Mouse (Mus musculus) kidney, embryonic 15.5 days (tissue): ENCODE data around the gene Klhl31. TPM values are rescaled to one million over a fixed set of nuclear protein-coding genes. Genes with fewer than 3 reads are reported as not detected.

Experiments used
- ATAC-seq: fragments of 200-750 bp; cut with Nextera tagmentation; replicated peaks from 2 replicates; pipeline ENCODE4 v1.8.0; 2017; ENCODE audit warnings: moderate TSS enrichment; ENCODE audit not compliant: low FRiP score
- H3K27ac ChIP-seq: fragments of 300-500 bp; sonication (generic); 2 replicates; pipeline ENCODE4 v1.5.1; 2015; ENCODE audit warnings: mild to moderate bottlenecking, inconsistent platforms
- H3K27me3 ChIP-seq: fragments of 300-500 bp; sonication (generic); 2 replicates; pipeline ENCODE4 v1.6.1; 2015; ENCODE audit warnings: inconsistent platforms
- H3K36me3 ChIP-seq: fragments of 300-500 bp; sonication (generic); 2 replicates; pipeline ENCODE4 v1.6.1; 2015; ENCODE audit warnings: inconsistent platforms
- H3K4me1 ChIP-seq: fragments of 300-500 bp; sonication (generic); 2 replicates; pipeline ENCODE4 v1.6.1; 2015; ENCODE audit warnings: inconsistent platforms
- H3K4me2 ChIP-seq: fragments of 300-500 bp; sonication (generic); 2 replicates; pipeline ENCODE4 v1.6.1; 2015; ENCODE audit warnings: moderate library complexity, mild to moderate bottlenecking, inconsistent platforms
- H3K4me3 ChIP-seq: fragments of 300-500 bp; sonication (generic); replicated peaks from 2 replicates; pipeline ENCODE4 v1.5.1; 2015; ENCODE audit warnings: mild to moderate bottlenecking, inconsistent platforms
- H3K9ac ChIP-seq: fragments of 300-500 bp; sonication (generic); 2 replicates; pipeline ENCODE4 v1.6.1; 2015; ENCODE audit warnings: mild to moderate bottlenecking, inconsistent platforms
- H3K9me3 ChIP-seq: fragments of 300-500 bp; sonication (generic); replicated peaks from 2 replicates; pipeline ENCODE4 v1.6.1; 2016; ENCODE audit warnings: inconsistent platforms
- WGBS: fragments of 180-500 bp; shearing (Covaris S2); methylation state at CpG from one replicate; pipeline ENCODE4 v1.1.7; 2015; ENCODE audit warnings: mixed read lengths; 5-methylcytosine and 5-hydroxymethylcytosine counted together
- polyA plus RNA-seq: library from polyadenylated mRNA; unstranded; fragments of >200 nt; fragmentation: Nextera tagmentation; extraction: Ambion mirVana; gene quantifications from 2 replicates; pipeline ENCODE4 v1.2.1, GENCODE M21; 2015

The Klhl31 gene
- polyA plus RNA-seq, 1 experiment from 2014 or later, result 1.3 TPM

DNA sequence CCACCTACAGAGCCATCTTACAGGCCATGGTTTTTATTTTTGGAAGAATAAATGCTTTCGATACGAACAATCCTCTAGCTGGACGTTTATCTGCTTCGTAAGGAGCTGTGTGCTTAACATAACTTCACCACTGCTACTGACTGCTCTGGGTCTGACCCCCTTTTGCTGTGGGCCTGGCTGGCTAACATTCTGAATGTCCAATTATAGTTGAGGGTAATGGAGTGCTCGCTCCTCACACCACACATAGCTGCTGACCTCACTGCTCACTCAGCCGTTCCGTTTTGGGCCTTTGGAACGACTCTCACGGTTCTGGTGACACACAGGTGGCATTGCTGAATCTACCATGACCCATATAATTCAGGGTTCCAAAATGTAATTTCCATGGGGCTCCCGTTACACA lies 7.6 kb upstream of the Klhl31 start:
- H3K27ac ChIP-seq, result no peak overlapping the region
- no peak overlapping the region for H3K4me3 ChIP-seq
- H3K27me3 ChIP-seq, result no peaks in the 10 kb centered on the region
- no peaks in the 10 kb centered on the region for H3K4me1 ChIP-seq
- H3K9me3 ChIP-seq, result no peaks in the 10 kb centered on the region
- 64% methylated on average over 10 of the region's 10 CpGs for WGBS
- ATAC-seq, result no peak
- no peaks in the 10 kb centered on the region for H3K36me3 ChIP-seq
- no peak overlapping the region for H3K9ac ChIP-seq
- H3K4me2 ChIP-seq, result no peak overlapping the region

DNA sequence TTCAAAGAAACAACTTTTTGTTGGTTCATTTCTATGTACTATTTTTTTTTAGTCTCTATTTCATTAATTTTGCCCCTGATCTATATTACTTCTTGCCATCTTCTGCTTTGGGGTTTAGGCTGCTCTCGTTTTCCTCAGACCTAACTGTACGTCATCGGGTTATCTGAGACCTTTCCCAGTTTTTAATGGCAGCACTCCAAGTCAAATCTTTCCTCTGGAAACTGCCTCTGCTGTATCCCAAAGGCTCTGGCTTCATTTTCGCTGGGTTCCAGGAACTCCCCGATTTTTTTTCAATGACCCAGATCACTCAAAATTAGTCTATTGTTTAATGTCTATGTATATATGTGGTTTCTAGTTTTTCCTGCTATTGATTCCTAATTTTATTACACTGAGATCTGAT lies 6.6 kb upstream of the Klhl31 start:
- no peak overlapping the region for H3K4me3 ChIP-seq
- no peaks in the 10 kb centered on the region for H3K4me1 ChIP-seq
- no peaks in the 10 kb centered on the region for H3K27me3 ChIP-seq
- no peak for ATAC-seq
- H3K4me2 ChIP-seq, result no peak overlapping the region
- no peaks in the 10 kb centered on the region for H3K9me3 ChIP-seq
- no peaks in the 10 kb centered on the region for H3K36me3 ChIP-seq
- no peak overlapping the region for H3K27ac ChIP-seq
- WGBS, result 50% methylated on average over 5 of the region's 5 CpGs
- H3K9ac ChIP-seq, result no peak overlapping the region

DNA sequence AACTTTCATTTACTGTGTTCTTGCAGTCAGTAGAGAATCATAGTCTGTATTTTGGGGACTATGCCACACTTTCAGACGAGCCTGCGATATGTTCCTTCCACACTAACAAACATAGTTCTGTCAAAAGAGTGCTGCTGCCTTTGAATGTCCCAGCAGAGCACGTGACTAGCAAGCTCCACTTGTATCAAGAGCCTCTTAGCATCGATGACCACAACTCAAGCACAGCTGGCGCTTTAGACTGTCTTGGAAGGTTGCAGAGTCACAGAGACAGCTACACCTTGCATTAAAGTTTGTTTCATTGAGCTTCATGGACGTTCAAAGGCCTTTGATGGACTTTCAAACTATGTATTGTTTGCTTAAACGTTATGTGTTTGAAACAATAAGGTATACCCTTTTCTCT lies 5.5 kb upstream of the Klhl31 start:
- no peaks in the 10 kb centered on the region for H3K36me3 ChIP-seq
- H3K27me3 ChIP-seq, result no peaks in the 10 kb centered on the region
- WGBS, result 87% methylated on average over 7 of the region's 7 CpGs

DNA sequence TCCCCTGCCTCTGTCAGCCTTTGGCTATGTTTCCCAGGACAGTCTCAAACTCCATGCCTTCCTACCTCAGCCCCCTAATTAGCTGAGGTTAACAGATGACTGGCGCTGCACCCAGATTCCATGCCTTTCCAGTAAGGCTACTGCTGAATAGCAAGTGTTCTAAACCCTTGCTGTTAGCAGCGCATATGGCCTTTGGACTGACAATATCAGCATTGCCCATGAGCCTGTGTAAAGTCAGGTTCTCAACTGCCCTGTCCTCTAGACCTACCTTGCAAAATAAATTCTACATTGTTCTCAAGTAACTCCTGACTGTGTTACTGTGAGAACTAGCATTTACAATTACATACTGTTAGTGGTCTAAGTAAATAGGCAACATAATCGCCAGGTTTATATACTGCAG lies 3.9 kb upstream of the Klhl31 start:
- no peaks in the 10 kb centered on the region for H3K9me3 ChIP-seq
- H3K36me3 ChIP-seq, result no peaks in the 10 kb centered on the region
- H3K4me2 ChIP-seq, result no peak overlapping the region
- H3K9ac ChIP-seq, result no peak overlapping the region
- WGBS, result 91% methylated on average over 3 of the region's 3 CpGs
- no peak for ATAC-seq
- no peak overlapping the region for H3K4me3 ChIP-seq
- no peaks in the 10 kb centered on the region for H3K27me3 ChIP-seq
- peaks cover 5% of the 10 kb centered on the region; the same call in 1 of the 2 replicates for H3K4me1 ChIP-seq
- no peak overlapping the region for H3K27ac ChIP-seq

More for the DNA sequence above, 5.5 kb upstream of the Klhl31 start:
- no peak overlapping the region for H3K4me2 ChIP-seq
- no peak overlapping the region for H3K4me3 ChIP-seq
- no peak for ATAC-seq
- no peaks in the 10 kb centered on the region for H3K4me1 ChIP-seq
- no peak overlapping the region for H3K27ac ChIP-seq
- no peaks in the 10 kb centered on the region for H3K9me3 ChIP-seq
- H3K9ac ChIP-seq, result no peak overlapping the region

DNA sequence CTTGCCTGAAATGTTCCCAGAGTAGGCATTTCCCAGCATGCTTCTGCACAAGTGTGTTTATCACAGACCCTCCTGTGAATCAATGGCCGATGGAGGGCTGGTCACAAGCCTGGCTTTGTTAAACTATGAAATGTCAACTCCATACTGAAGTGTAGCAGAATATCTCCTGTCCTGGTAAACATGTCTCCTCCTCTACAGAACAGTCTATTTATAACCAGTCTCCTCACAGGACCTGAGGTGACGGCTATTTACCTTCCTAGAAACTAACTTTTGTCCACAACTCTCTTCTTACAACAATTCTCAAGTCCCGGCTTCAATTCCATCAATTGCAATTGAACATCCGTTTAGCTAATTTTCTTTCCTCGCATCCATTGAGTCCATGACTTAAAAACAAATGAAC lies 297 bp upstream of the Klhl31 start:
- H3K4me1 ChIP-seq, result peaks cover 5% of the 10 kb centered on the region; the same call in 1 of the 2 replicates
- H3K36me3 ChIP-seq, result no peaks in the 10 kb centered on the region
- H3K9me3 ChIP-seq, result no peaks in the 10 kb centered on the region
- H3K4me3 ChIP-seq, result no peak overlapping the region
- H3K9ac ChIP-seq, result no peak overlapping the region
- 86% methylated on average over 5 of the region's 5 CpGs for WGBS
- no peaks in the 10 kb centered on the region for H3K27me3 ChIP-seq
- no peak overlapping the region for H3K27ac ChIP-seq
- no peak overlapping the region for H3K4me2 ChIP-seq
- no peak for ATAC-seq

DNA sequence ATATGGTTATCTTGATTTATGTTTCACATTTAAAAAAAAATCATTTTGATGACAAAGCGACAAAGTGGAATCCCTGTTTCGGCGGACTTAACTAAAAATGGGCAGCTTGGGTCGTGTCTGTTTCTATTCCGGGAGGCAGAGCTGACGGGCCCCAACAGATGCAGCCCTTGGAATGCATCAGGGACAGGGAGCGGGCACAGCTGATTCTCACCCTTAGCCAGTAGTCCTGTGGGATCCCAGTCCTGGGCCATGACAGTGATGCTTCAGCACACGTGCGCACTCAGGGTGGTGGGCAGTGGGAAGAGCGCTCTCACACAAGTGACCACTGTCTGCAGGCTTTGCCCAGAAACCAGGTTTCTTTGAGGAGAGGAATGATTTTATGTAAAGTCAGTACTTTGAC lies 1.1 kb downstream of the Klhl31 start:
- Histone ChIP-seq H3K9me3 (no peaks in the 10 kb centered on the region), H3K4me1 (peaks cover 5% of the 10 kb centered on the region; the same call in 1 of the 2 replicates), H3K27me3 (no peaks in the 10 kb centered on the region), H3K9ac (no peak overlapping the region), H3K4me2 (no peak overlapping the region), H3K27ac (no peak overlapping the region), H3K4me3 (no peak overlapping the region), H3K36me3 (no peaks in the 10 kb centered on the region)
- WGBS, result 80% methylated on average over 10 of the region's 10 CpGs
- 0 out of 2 replicates have a peak, but pooled peaks have one; percentile 22 for ATAC-seq

DNA sequence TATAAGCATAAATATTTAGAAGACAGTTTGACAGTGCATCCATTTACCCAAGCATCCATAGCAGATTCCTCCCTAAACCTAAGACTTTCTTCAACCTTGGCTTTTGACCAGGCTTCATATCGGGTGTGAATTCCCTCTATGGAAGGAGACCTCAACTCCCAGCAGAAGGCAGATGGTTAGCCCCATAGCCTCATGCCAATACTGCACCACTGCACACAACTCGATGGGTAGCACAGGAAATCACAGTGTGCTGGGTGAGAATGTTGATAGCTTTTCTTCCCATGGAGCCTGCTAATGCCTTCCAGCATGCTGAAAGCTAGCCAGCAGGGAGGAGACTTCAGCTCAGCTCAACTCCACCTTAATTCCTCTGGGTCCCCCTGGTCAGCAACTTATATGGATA lies 8.9 kb downstream of the Klhl31 start:
- H3K36me3 ChIP-seq, result no peaks in the 10 kb centered on the region
- no peaks in the 10 kb centered on the region for H3K9me3 ChIP-seq
- no peak overlapping the region for H3K9ac ChIP-seq
- no peak overlapping the region for H3K27ac ChIP-seq
- WGBS, result 74% methylated on average over 2 of the region's 2 CpGs
- H3K27me3 ChIP-seq, result no peaks in the 10 kb centered on the region
- ATAC-seq, result no peak
- no peaks in the 10 kb centered on the region for H3K4me1 ChIP-seq
- H3K4me3 ChIP-seq, result no peak overlapping the region
- H3K4me2 ChIP-seq, result no peak overlapping the region

DNA sequence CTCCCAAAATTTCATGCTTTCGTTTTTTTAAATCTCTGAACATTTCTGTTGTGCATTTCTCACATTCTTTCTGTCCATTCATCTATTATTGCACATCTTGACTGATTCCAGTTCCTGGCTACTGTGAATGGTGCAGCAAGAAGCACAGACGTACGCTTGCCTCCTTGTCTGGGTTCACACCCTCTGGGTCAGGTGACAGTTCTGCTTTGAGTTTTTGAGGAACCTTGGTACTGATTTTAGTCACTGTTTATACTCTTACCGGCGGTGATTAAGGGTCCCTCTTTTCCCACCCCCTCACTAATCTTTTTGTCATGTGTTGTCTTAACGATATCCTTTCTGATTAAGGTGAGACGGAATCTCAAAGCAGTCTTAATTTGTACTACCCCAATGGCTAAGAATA lies 15.5 kb downstream of the Klhl31 start:
- Histone ChIP-seq H3K27me3 (peaks cover 15% of the 10 kb centered on the region), H3K36me3 (no peaks in the 10 kb centered on the region), H3K9me3 (no peaks in the 10 kb centered on the region), H3K4me1 (peaks cover 9% of the 10 kb centered on the region), H3K27ac (no peak overlapping the region), H3K4me2 (no peak overlapping the region), H3K9ac (no peak overlapping the region), H3K4me3 (no peak overlapping the region)
- 68% methylated on average over 7 of the region's 7 CpGs for WGBS
- ATAC-seq, result no peak

DNA sequence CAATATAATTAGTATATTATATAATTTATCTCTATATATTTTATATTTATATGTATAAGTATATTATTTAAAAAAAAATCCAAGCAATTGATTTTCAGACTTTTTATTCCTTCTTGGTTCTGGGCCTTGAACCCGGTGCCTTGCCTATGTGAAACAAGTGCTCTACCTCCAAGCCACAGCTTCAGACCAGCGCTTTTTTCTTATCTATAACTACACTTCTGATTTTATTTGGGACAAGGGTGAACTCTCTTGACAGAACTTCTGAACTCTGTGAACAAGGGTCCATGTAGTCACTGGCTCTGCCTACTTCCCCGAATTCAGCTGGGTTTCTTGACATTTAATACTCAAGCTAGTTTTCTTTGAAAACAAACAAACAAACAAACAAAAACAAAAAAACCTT lies 17.6 kb downstream of the Klhl31 start:
- peaks cover 21% of the 10 kb centered on the region for H3K27me3 ChIP-seq
- no peak overlapping the region for H3K4me3 ChIP-seq
- ATAC-seq, result no peak
- WGBS, result 84% methylated on average over 3 of the region's 3 CpGs
- no peak overlapping the region for H3K9ac ChIP-seq
- peaks cover 9% of the 10 kb centered on the region for H3K4me1 ChIP-seq
- H3K36me3 ChIP-seq, result no peaks in the 10 kb centered on the region
- no peak overlapping the region for H3K4me2 ChIP-seq
- H3K27ac ChIP-seq, result no peak overlapping the region
- no peaks in the 10 kb centered on the region for H3K9me3 ChIP-seq

DNA sequence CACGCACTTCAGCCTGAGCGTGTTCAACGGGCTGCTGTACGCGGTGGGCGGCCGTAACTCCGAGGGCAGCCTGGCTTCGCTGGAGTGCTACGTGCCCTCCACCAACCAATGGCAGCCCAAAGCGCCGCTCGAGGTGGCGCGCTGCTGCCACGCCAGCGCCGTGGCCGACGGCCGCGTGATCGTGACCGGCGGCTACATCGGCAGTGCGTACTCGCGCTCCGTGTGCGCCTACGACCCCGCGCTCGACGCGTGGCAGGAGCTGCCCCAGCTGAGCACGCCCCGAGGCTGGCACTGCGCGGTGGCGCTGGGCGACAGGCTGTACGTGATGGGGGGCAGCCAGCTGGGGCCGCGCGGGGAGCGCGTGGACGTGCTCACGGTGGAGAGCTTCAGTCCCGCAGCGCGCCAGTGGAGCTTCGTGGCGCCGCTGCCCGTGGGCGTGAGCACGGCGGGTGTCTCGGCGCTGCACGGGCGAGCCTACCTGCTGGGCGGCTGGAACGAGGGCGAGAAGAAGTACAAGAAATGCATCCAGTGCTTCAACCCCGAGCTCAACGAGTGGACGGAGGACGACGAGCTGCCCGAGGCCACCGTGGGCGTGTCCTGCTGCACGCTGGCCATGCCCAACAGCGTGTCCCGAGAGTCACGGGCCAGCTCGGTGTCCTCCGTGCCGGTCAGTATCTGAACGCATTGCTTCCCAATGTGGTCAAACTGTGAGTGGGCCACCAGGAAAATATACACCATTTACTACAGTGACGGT lies 19.1 kb downstream of the Klhl31 start:
- under 1% methylated on average over 85 of the region's 85 CpGs for WGBS

DNA sequence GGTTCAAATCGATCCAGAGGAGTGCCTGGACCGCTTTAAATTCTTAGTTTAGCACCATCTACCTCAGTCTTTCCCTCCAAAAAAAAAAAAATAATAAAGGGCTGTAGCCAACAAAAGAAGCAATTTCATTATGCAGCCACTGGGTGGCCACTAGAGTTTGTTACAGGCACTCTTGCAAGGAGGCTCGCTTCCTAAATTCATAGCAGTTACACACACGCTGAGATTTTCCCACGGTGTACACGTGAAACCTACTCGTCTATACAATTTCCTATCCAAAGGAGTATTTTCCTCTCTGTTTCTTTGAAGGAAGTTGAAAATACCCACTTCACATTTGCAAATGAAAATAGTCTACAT lies 19.6 kb downstream of the Klhl31 start:
- peak; percentile 66 for ATAC-seq
- no peaks in the 10 kb centered on the region for H3K36me3 ChIP-seq
- H3K4me2 ChIP-seq, result peak overlapping the region; percentile 100
- H3K27ac ChIP-seq, result no peak overlapping the region
- under 1% methylated on average over 7 of the region's 7 CpGs for WGBS
- H3K4me3 ChIP-seq, result peak overlapping the region; percentile 65
- H3K9ac ChIP-seq, result peak overlapping the region; percentile 53; the same call in 1 of the 2 replicates
- peaks cover 9% of the 10 kb centered on the region for H3K4me1 ChIP-seq
- peaks cover 25% of the 10 kb centered on the region for H3K27me3 ChIP-seq
- no peaks in the 10 kb centered on the region for H3K9me3 ChIP-seq

More for the DNA sequence above, 19.1 kb downstream of the Klhl31 start:
- H3K4me3 ChIP-seq, result peak overlapping the region; percentile 65
- no peaks in the 10 kb centered on the region for H3K36me3 ChIP-seq
- H3K4me1 ChIP-seq, result peaks cover 9% of the 10 kb centered on the region
- no peak overlapping the region for H3K27ac ChIP-seq
- H3K4me2 ChIP-seq, result peak overlapping the region; percentile 100
- H3K27me3 ChIP-seq, result peaks cover 25% of the 10 kb centered on the region
- ATAC-seq, result peak; percentile 90
- peak overlapping the region; percentile 53 for H3K9ac ChIP-seq
- H3K9me3 ChIP-seq, result no peaks in the 10 kb centered on the region

DNA sequence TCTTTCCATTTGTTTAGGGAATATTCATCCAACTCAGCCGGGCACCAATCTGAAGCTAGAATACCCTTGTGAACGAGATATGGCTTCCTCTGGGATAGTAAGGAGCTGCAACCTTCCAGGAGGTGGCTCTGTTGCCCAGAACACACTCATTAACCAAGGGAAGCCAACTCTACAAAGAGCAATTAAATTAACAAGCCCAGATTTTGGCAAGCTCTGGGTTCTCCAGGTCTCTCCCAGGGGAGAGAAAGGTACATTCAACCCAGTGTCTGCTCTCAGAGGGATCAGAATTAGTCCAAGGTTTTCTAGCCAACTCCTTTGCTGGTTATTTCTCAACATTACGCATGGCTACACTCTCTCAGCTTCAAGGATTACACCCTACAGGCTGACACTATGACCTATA lies 26.6 kb downstream of the Klhl31 start:
- H3K9ac ChIP-seq, result no peak overlapping the region
- no peak overlapping the region for H3K27ac ChIP-seq
- H3K9me3 ChIP-seq, result no peaks in the 10 kb centered on the region
- no peak for ATAC-seq
- H3K4me2 ChIP-seq, result no peak overlapping the region
- H3K27me3 ChIP-seq, result peaks cover 7% of the 10 kb centered on the region; the same call in 1 of the 2 replicates
- no peak overlapping the region for H3K4me3 ChIP-seq
- WGBS, result 75% methylated on average over 3 of the region's 3 CpGs
- no peaks in the 10 kb centered on the region for H3K4me1 ChIP-seq
- no peaks in the 10 kb centered on the region for H3K36me3 ChIP-seq

DNA sequence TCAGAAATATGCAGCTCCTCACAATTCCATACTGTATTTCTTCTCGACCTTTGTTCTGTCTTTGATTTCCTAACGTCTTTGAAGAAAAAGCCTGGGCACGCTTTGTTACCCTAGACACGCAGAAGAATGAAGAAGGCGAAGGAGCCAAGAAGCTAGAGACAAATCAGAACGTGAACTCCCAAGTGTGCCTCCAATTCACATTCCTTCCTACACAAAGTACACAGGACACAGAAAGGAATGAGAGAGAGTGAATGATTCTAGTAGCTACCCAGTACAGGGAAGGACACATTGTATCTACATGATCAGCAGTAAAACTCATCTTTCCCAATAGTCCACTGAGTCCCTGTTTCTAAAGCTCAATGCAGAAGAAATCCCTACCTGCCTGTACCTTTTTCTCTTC lies 33.8 kb downstream of the Klhl31 start:
- no peak overlapping the region for H3K9ac ChIP-seq
- 87% methylated on average over 6 of the region's 6 CpGs for WGBS

More for the DNA sequence above, 33.8 kb downstream of the Klhl31 start:
- no peaks in the 10 kb centered on the region for H3K4me1 ChIP-seq
- H3K27me3 ChIP-seq, result no peaks in the 10 kb centered on the region
- no peak overlapping the region for H3K4me3 ChIP-seq
- no peak overlapping the region for H3K27ac ChIP-seq
- H3K4me2 ChIP-seq, result no peak overlapping the region
- H3K9me3 ChIP-seq, result no peaks in the 10 kb centered on the region
- H3K36me3 ChIP-seq, result no peaks in the 10 kb centered on the region
- no peak for ATAC-seq
